Mouse (Mus musculus): ENCODE measurements at regions not wholly inside any gene's neighbourhood (a gene's known extent, or its start where the extent isn't known, plus 50 kb on each side); places are given as distances from the start of the nearest gene placed in this dataset.

- in situ Hi-C loops (cut with MboI; ENCODE audit: low sequenced_read_pairs), result no loop called here
Measured at GRCm38 (mm10) chr13:6252100-6252499, 295.8 kb upstream of the Pitrm1 start.

DNA sequence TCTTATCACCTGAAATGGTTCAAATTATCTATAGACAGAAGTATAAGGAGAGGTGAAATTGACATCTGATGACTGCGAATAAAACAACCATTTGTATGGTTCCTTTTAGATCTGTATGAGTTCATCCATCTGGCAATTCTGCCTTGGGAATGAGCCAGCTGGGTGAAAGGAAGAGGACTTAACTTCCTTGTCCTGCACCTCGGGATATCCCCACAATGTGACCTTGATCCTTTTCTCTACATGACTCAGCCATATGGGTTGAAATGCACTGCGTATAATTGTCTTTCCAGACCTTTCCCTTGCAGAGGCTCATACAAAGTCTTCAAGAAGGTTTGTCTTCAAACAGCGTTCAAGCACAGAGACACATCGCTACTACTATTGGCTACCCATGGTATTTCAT lies 292.6 kb upstream of the Pitrm1 start:
- in situ Hi-C loops (cut with MboI; ENCODE audit: low sequenced_read_pairs), result no loop called here

DNA sequence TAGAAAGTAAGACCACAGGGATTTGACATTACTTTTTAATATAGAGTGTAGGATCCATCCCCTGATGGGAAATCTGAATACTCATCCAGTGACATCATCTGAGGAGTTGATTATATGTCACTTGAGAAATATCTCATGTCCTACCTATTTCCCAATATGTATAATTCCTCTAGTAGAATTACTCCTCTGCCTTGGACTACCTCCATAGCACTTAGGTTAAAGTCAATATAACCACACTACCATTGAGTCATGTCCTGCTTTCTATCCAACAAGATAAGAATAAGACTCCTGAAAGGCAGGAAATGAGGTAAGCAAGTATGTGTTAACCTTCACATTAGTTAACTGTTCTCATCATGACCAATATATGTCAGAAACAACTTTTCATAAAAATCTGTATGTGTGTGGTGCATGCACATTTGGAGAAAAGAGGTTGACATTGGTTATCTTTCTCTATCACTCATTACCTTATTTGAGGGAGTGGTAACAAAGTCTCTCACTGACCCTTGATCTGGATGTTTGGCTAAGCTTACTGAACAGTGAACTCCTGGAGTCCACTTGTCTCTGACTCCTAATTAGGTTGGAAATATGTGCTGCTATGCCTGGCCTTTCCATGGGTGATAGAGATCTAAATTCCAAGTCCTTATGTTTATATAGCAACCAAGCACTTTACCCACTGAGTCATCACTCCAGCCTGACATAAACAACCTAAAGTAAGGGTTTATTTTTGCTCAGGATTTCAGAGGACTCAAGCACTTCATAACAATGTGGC lies 292.0 kb upstream of the Pitrm1 start:
- in situ Hi-C loops (cut with MboI; ENCODE audit: low sequenced_read_pairs), result no loop called here

- in situ Hi-C loops (cut with MboI; ENCODE audit: low sequenced_read_pairs), result no loop called here
Measured at GRCm38 (mm10) chr13:6258456-6258855, 289.5 kb upstream of the Pitrm1 start.

- in situ Hi-C loops (cut with MboI; ENCODE audit: low sequenced_read_pairs), result no loop called here
Measured at GRCm38 (mm10) chr13:6260321-6260865, 287.6 kb upstream of the Pitrm1 start.

DNA sequence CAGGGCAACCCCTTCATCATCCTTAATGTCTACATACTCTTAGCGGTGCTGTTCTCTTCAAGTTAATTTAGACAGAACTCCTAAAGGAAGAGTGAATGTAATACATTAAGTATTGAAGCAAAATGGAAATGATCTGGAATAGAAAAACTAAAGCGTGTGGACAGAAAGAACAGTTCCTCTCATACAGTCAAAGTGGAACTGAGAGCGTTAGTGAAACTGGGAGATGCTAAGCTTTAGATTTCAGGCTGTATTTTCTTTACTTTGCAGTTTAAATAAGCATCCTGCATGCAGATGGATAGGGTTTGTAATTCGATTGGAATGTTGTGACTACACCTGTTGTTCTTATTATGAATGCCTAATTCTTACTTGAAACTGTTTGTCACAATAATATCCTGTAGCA lies 286.5 kb upstream of the Pitrm1 start:
- in situ Hi-C loops (cut with MboI; ENCODE audit: low sequenced_read_pairs), result no loop called here

DNA sequence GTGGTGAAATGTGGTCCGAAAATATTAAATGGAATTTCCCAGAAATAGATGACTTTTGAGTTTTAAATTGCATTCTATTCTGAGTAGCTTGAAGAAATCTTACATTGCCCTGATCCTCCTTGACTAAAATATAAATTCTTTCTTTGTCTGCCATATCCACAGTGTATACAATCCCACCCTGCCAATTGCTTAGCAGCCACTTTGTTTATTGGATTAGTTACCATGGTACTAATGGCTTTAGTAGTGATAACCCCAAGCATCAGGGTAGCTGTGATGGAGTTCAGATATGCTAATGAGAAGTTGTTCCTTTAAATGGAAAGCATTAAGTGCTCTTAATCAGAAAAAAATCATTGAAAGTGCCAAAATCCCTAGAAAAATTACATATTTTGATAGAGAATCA lies 277.4 kb upstream of the Pitrm1 start:
- in situ Hi-C loops (cut with MboI; ENCODE audit: low sequenced_read_pairs), result no loop called here

- in situ Hi-C loops (cut with MboI; ENCODE audit: low sequenced_read_pairs), result no loop called here
Measured at GRCm38 (mm10) chr13:6272932-6273331, 275.0 kb upstream of the Pitrm1 start.

- in situ Hi-C loops (cut with MboI; ENCODE audit: low sequenced_read_pairs), result no loop called here
Measured at GRCm38 (mm10) chr13:6280073-6280472, 267.9 kb upstream of the Pitrm1 start.

DNA sequence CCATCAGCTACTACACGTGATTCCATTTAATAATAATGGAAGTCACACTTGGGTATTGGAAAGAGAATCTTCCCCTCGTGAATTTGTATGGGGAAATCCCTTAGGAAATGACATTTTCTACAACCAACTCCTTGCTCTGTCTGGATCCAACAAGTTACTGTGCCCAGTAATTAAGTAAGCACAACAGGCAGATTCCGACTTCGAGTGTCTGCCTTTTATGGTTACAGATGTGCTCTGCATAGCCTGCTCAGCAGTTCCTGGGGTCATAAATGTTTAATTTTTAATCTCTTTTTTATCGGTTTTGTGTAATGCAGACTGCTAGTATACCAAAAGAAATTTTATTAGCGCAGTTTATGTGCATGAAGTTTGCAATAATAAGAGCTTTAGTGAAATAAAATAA lies 259.8 kb upstream of the Pitrm1 start:
- in situ Hi-C loops (cut with MboI; ENCODE audit: low sequenced_read_pairs), result no loop called here

- in situ Hi-C loops (cut with MboI; ENCODE audit: low sequenced_read_pairs), result no loop called here
Measured at GRCm38 (mm10) chr13:6292098-6292497, 255.9 kb upstream of the Pitrm1 start.

GRCm38 (mm10) chr13:6305718-6306117 lies 242.2 kb upstream of the Pitrm1 start:
- in situ Hi-C loops (cut with MboI; ENCODE audit: low sequenced_read_pairs), result no loop called here

DNA sequence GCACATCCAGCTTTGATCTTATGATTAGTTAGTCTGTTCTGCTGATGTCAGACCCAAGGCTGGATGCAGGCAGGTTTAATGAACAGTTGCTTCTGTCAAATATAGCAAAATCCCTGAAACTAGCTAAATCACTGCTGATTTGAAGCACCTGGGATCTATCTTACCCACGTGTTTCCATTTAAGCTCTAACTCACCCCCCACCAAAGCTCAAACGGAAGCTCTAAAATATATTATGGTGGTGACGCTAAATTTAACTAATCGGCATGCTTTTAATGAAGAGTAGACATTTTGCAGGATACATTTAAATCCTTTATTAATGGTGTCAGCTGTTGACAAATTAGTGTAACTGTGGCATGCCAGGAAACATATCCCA lies 241.3 kb upstream of the Pitrm1 start:
- in situ Hi-C loops (cut with MboI; ENCODE audit: low sequenced_read_pairs), result no loop called here

- in situ Hi-C loops (cut with MboI; ENCODE audit: low sequenced_read_pairs), result no loop called here
Measured at GRCm38 (mm10) chr13:6306989-6307917, 240.7 kb upstream of the Pitrm1 start.

GRCm38 (mm10) chr13:6316201-6316600 lies 231.7 kb upstream of the Pitrm1 start:
- in situ Hi-C loops (cut with MboI; ENCODE audit: low sequenced_read_pairs), result no loop called here

DNA sequence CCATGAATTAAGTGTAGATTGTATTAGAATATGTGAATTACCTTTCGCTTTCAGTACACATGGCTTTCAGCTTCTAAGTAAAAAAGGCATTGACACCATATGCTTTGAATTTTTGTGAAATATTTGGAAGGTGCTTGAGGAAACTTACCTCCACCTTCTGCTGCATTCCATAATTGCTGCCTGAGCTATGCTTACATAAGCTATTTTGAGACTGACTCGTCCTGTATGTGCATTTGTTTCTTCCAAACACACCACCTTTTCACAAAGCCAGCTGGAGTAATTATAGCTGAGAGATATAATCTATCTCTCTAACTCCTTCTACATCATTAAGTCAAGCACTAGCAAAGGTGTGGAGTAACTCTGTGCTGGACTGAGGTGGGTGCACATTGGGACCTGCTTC lies 224.0 kb upstream of the Pitrm1 start:
- in situ Hi-C loops (cut with MboI; ENCODE audit: low sequenced_read_pairs), result no loop called here

- in situ Hi-C loops (cut with MboI; ENCODE audit: low sequenced_read_pairs), result no loop called here
Measured at GRCm38 (mm10) chr13:6330320-6330950, 217.5 kb upstream of the Pitrm1 start.

DNA sequence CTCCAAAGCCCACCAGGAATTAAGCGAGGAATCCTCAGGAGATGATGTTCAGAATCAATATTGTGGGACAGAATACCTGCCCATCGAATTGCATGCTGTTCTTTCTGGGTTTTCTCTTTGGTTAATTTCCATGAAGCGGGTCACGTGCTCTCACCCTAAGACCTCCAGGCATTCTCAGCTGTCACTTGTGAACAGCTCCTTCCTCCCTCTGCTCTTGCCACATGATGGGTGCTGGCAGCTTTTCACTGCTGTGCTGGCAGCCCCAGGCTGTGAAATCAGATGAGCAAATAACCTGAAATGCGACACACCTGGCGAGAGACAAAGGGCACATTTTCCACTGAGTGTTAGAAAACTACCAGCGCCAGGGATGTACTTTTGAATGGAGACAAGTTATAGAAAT lies 207.8 kb upstream of the Pitrm1 start:
- in situ Hi-C loops (cut with MboI; ENCODE audit: low sequenced_read_pairs), result no loop called here

GRCm38 (mm10) chr13:6341102-6341737 lies 206.7 kb upstream of the Pitrm1 start:
- in situ Hi-C loops (cut with MboI; ENCODE audit: low sequenced_read_pairs), result no loop called here

DNA sequence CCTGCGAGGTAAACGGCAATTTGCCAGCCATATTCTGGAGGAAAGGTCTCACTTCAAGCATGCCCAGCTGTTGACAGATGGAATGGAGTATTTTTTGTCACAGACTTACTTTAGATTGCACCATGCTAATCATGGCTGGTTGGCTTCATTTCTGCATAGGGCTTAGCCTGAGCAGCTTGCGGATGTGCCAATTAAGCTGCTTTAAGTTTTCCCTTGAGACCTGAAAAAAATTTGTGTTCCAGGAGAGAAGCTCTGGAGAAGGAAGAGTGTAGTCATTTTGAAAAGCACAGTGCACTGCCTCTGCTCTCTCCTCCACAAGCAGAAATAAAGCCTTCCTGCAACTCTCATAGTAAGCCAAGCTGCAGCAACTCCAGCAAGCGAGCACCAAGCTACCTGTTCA lies 182.8 kb upstream of the Pitrm1 start:
- in situ Hi-C loops (cut with MboI; ENCODE audit: low sequenced_read_pairs), result no loop called here

DNA sequence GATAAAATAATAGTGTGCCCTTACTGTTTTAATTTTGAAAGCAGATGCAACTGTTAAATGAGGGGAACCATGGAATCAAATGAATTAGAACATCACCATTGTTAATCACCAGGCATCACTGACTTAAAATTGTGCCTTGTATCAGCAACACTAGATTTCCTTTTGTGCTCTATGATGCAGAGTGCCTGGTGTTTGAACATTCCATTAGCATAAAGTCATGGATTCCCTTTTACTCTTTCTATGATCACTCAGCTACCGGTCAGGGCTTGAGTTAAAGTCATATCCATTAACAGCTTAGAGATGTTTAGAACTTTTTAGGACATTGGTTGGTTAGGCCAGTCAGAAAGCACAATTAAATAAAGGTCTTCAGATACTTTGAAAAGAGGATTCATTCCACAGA lies 180.3 kb upstream of the Pitrm1 start:
- in situ Hi-C loops (cut with MboI; ENCODE audit: low sequenced_read_pairs), result no loop called here

All from CH12F3 (cell line).